Mouse (Mus musculus) CD8-positive naive resting alpha-beta T cell, adult 2 months (primary cell): ENCODE measurements at regions not wholly inside any gene's neighbourhood (a gene's known extent, or its start where the extent isn't known, plus 50 kb on each side); places are given as distances from the start of the nearest gene placed in this dataset.

Experiments used
- DNase-seq, 2 experiments: peaks; one replicate each; pipeline ENCODE4 v3.0.0; 2022; ENCODE audit warnings: low read depth in 2 of 2, low spot score in 2 of 2

GRCm38 (mm10) chr1:181299075-181299665, 53.3 kb upstream of the Cnih3 start:
- DNase-seq: no peak

- DNase-seq: no peak
Observed at GRCm38 (mm10) chr1:181299826-181300225, 52.6 kb upstream of the Cnih3 start.

DNA sequence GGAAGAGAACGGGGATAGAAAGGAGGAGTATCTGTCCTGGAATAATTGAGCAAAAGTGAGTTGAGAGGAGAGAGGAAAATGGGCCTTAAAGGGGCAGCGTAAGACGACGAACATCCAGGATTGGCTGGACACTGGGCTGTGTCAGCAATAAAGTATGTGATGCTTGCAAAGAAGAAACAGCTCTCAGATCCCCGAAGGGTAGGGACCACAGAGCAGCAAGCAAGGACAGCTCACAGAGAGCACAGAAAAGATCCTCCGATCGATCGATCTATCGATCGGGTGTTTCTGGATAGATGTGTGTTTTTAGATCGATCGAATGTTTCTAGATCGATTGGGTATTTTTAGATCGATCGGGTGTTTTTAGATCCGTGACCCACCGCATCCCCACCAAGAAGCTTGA, 50.3 kb upstream of the Cnih3 start:
- no peak for DNase-seq
